Mouse (Mus musculus): ENCODE data around the gene Cd22. TPM values are rescaled to one million over a fixed set of nuclear protein-coding genes. Genes with fewer than 3 reads are reported as not detected.

Cd22 gene
- total RNA-seq (2023): 10 to 100 TPM; 14.0 to 15.4 TPM

DNA sequence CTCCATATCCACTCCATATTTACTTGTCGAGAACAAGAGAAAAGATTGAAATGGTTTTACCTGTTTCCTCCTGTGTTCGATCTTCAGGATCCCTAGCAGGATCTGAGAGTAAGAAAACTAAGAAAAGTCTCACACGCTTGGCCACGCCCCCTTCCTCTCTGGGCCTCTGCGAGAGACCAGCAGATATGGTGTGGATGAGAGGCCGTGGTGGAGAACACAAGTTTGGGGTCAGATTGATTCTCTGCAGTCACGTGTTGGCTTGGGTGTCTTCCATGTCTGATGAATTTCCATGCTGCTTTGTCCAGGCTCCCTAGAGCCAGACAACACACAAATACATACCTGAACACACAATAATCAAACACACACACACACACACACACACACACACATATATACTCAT lies at the start of gene Cd22:
Gene Cd22 (minus strand): TSS at position 167 of the 400 bp plus-strand sequence.

DNA sequence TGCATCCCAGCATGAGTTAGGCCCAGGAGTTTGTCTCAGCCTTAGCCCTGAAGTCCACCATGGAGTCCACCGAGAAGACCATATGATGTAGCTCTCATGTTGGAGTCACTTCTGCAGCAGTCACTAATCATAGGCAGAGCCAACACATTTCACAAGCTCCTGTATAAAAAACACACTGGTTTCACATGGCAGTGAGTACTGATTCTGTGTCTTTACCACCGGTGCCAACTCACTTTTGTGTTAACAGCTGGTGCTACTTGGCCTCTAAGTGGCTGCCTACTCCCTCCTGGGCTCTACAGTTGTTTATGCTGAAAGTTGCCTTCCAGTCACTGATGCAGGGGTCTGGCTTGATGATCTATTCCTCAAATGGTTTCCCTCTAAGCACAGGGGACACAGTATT lies 44.4 kb upstream of the Cd22 start, which contains the start of gene Hamp2:
Gene Hamp2 (minus strand): TSS at position 101 of the 400 bp plus-strand sequence.

DNA sequence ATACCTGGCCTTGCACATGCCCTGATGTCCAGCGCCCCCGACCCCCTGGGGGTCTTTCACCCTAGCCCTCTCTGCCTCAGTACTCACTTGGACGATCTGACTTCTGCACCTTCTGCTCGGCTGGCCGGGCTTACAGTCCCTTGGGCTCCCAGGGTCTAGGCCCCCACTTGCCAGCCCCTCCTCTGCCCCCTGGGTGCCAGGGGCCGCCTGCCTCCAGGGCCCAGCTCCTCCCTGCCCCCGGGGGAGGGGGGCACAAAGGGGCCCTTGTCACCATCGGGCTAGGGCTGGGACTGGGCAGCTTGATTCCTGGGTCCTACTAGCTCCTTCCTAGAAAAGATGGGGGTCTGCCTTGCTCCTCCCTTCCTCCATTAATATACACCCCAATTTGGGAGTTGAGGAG lies 34.6 kb upstream of the Cd22 start, which contains the start of gene Mag:
Gene Mag (minus strand): TSS at position 142 of the 400 bp plus-strand sequence.

DNA sequence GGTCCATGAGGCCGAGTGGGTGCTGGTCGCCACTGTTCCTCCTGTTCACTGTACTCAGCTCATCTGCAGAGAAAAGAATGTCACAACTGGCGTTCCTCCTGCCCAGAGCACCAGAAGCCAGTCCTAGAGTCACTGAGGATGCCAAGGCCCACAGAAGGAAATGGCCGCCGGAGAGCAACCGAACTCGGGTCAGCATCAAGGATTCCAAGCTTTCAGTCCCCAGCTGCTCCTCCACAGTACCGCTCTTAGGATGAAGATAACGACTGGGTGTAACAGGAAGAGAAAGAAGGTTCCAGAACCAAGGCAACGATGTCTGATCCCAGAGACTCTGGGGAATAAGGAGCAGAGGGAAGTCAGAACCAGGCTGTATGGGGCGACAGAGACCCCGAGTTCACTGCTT lies 18.7 kb downstream of the Cd22 start, which contains the start of gene Ffar1:
Gene Ffar1 (minus strand): TSS at position 101 of the 400 bp plus-strand sequence.

DNA sequence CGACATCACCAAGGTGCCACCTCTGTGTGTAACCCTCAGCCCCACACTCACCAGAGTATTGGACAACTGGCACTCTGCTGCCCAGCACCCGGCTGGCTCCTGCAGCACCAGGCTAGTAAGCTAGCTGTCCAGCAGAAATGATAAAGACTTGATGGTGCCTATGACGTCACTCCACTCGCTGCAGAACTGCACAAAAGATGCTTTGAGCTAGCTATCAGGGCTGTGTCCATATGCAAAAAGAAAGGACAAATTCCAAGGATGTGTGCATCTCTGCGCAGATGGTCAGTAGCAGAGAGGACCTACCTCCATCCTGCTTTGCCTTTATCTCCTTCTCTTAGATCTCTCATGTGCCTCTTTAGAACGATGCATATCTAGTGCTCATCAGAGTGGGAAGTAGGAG lies 24.1 kb downstream of the Cd22 start, which contains the start of gene Ffar3:
Gene Ffar3 (minus strand): TSS at position 101 of the 400 bp plus-strand sequence.

DNA sequence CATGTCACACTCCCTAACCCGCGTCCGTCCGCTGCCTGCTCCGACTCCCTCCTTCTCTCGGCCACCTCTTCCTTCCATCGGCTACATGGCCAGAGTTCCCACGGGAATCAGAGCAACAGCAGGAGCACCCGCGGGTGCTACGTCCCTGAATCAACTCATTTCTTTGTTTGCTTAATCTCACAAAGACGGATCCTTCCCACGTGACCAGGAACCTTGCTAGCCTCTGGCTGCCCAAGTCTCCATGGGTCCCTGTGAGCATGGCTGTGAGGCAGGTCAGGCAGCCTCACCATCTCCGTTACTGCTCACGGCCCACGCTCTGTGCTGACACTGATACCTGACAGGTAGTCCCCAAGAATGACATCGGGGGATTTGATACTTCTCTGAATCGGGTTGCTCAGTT lies 56.5 kb downstream of the Cd22 start, which contains the start of gene Ffar2:
Gene Ffar2 (minus strand): TSS at position 101 of the 400 bp plus-strand sequence.

Other genes starting within 250 kb of the Cd22 start
- gene Etv2, start 244.5 kb downstream of the Cd22 start, total RNA-seq (2023): not detected
- 100 to 1,000 TPM in 1 of 2 experiments, 10 to 100 TPM in 1; 92.9 to 103 TPM for gene Rbm42, start 230.0 kb downstream of the Cd22 start, total RNA-seq (2023)
- 10 to 100 TPM in 1 of 2 experiments, 1 to 10 TPM in 1; 9.9 to 12.1 TPM for gene Haus5, start 215.3 kb downstream of the Cd22 start, total RNA-seq (2023)
- not detected for gene Pmis2, start 208.7 kb downstream of the Cd22 start, total RNA-seq (2023)
- gene 2200002J24Rik, start 181.4 kb downstream of the Cd22 start, total RNA-seq (2023): not detected
- gene Atp4a, start 168.1 kb downstream of the Cd22 start, total RNA-seq (2023): not detected
- gene Tmem147, start 150.8 kb downstream of the Cd22 start, total RNA-seq (2023): 10 to 100 TPM; 51.6 to 63.4 TPM
- gene Gapdhs, start 136.7 kb downstream of the Cd22 start, total RNA-seq (2023): not detected
- 1 to 10 TPM; 2.8 to 3.8 TPM for gene Sbsn, start 128.9 kb downstream of the Cd22 start, total RNA-seq (2023)
- 1 to 10 TPM in 1 of 2 experiments, not detected in 1; 1.3 TPM for gene Dmkn, start 116.6 kb downstream of the Cd22 start, total RNA-seq (2023)
- gene Krtdap, start 92.4 kb downstream of the Cd22 start, total RNA-seq (2023): not detected
- 1 to 10 TPM; 1.8 to 2.3 TPM for gene Ffar2, start 56.6 kb downstream of the Cd22 start, total RNA-seq (2023)
- gene Ffar3, start 24.2 kb downstream of the Cd22 start, total RNA-seq (2023): not detected
- under 1 TPM; 0.12 to 0.18 TPM for gene Ffar1, start 18.8 kb downstream of the Cd22 start, total RNA-seq (2023)
- gene Mag, start 34.5 kb upstream of the Cd22 start, total RNA-seq (2023): 1 to 10 TPM; 3.3 to 3.8 TPM
- gene Hamp2, start 44.3 kb upstream of the Cd22 start, total RNA-seq (2023): 1 to 10 TPM; 1.4 to 4.0 TPM
- gene Hamp, start 63.7 kb upstream of the Cd22 start, total RNA-seq (2023): not detected
- 100 to 1,000 TPM; 148 to 186 TPM for gene Usf2, start 76.5 kb upstream of the Cd22 start, total RNA-seq (2023)
- 10 to 100 TPM; 13.7 to 19.7 TPM for gene Lsr, start 93.1 kb upstream of the Cd22 start, total RNA-seq (2023)
- 1 to 10 TPM; 1.5 to 2.3 TPM for gene Fam187b, start 93.4 kb upstream of the Cd22 start, total RNA-seq (2023)
- gene Fxyd5, start 162.1 kb upstream of the Cd22 start, total RNA-seq (2023): 1,000 to 10,000 TPM; 1,032 to 1,279 TPM
- not detected for gene Fxyd7, start 171.1 kb upstream of the Cd22 start, total RNA-seq (2023)
- not detected for gene Fxyd1, start 176.9 kb upstream of the Cd22 start, total RNA-seq (2023)
- 1 to 10 TPM; 1.7 to 1.9 TPM for gene Lgi4, start 179.0 kb upstream of the Cd22 start, total RNA-seq (2023)
- not detected for gene Fxyd3, start 196.4 kb upstream of the Cd22 start, total RNA-seq (2023)
- 10 to 100 TPM in 1 of 2 experiments, 1 to 10 TPM in 1; 9.1 to 15.9 TPM for gene Hpn, start 234.9 kb upstream of the Cd22 start, total RNA-seq (2023)
- 10 to 100 TPM; 23.9 to 35.9 TPM for gene Scn1b, start 246.7 kb upstream of the Cd22 start, total RNA-seq (2023)

Measured in monocyte, adult 59 days (primary cell).